Mouse (Mus musculus): ENCODE measurements around the gene Zfp428. TPM values are rescaled to one million over a fixed set of nuclear protein-coding genes. Genes with fewer than 3 reads are reported as not detected.
"Not testable (repeated sequence)": the region's sequence is repeated elsewhere in the genome, so short reads cannot be mapped to it uniquely, and the experiment has no call there.

The Zfp428 gene
- polyA plus RNA-seq, 1 experiment from 2014 or later, result 32.0 TPM

- ATAC-seq, result no peak
- Histone ChIP-seq H3K4me2 (replicated peaks) (peak overlapping the region; percentile 84), H3K27ac (peak overlapping the region; percentile 99; the same call in 1 of the 2 replicates), H3K4me1 (replicated peaks) (peaks cover 17% of the 10 kb centered on the region), H3K4me3 (replicated peaks) (peak overlapping the region; percentile 80), H3K9me3 (no peaks in the 10 kb centered on the region), H3K36me3 (no peaks in the 10 kb centered on the region), H3K27me3 (replicated peaks) (peaks cover 5% of the 10 kb centered on the region; the same call in 1 of the 2 replicates), H3K9ac (peak overlapping the region; percentile 99; the same call in 1 of the 2 replicates)
- WGBS, result 15% methylated on average over 3 of the region's 3 CpGs
Observed at GRCm38 (mm10) chr7:24506065-24506459, 744 bp upstream of the Zfp428 start.

- H3K4me3 ChIP-seq (replicated peaks), result peak overlapping the region; percentile 80
- peak overlapping the region; percentile 99 for H3K9ac ChIP-seq
- H3K4me1 ChIP-seq (replicated peaks), result peaks cover 17% of the 10 kb centered on the region
- peak overlapping the region; percentile 99 for H3K27ac ChIP-seq
- H3K9me3 ChIP-seq, result no peaks in the 10 kb centered on the region
- H3K27me3 ChIP-seq (replicated peaks), result peaks cover 2% of the 10 kb centered on the region; the same call in 1 of the 2 replicates
- H3K36me3 ChIP-seq, result no peaks in the 10 kb centered on the region
- 0 out of 2 replicates have a peak, but pooled peaks have one; percentile 7 for ATAC-seq
- peak overlapping the region; percentile 84 for H3K4me2 ChIP-seq (replicated peaks)
- 1% methylated on average over 12 of the region's 12 CpGs for WGBS
Observed at GRCm38 (mm10) chr7:24506476-24506837, 349 bp upstream of the Zfp428 start.

GRCm38 (mm10) chr7:24507726-24508114, 914 bp downstream of the Zfp428 start:
- Histone ChIP-seq H3K36me3 (no peaks in the 10 kb centered on the region), H3K4me1 (replicated peaks) (peaks cover 17% of the 10 kb centered on the region), H3K4me3 (replicated peaks) (peak overlapping the region; percentile 80), H3K27ac (peak overlapping the region; percentile 99), H3K9ac (peak overlapping the region; percentile 99), H3K27me3 (replicated peaks) (no peaks in the 10 kb centered on the region), H3K9me3 (no peaks in the 10 kb centered on the region), H3K4me2 (replicated peaks) (peak overlapping the region; percentile 84)
- ATAC-seq, result peak; percentile 36
- WGBS, result 1% methylated on average over 20 of the region's 20 CpGs

- Histone ChIP-seq H3K4me3 (replicated peaks) (no peak within 1 kb of the TSS), H3K36me3 (no peaks in the 10 kb centered on the region; the same call in 1 of the 2 replicates), H3K4me2 (replicated peaks) (no peak within 1 kb of the TSS), H3K9ac (no peak within 1 kb of the TSS), H3K4me1 (replicated peaks) (peaks cover 10% of the 10 kb centered on the region; the same call in 1 of the 2 replicates), H3K9me3 (no peaks in the 10 kb centered on the region), H3K27ac (no peak within 1 kb of the TSS), H3K27me3 (replicated peaks) (no peaks in the 10 kb centered on the region)
- WGBS, result 84% methylated on average over 7 of the region's 7 CpGs
- no peak for ATAC-seq
Observed at GRCm38 (mm10) chr7:24512355-24512754, 5.5 kb downstream of the Zfp428 start, which contains the start of gene AC161166.1. Gene AC161166.1 (minus strand): TSS chr7:24512455.

- 71% methylated on average over 8 of the region's 8 CpGs for WGBS
- H3K36me3 ChIP-seq, result not testable (repeated sequence)
Observed at GRCm38 (mm10) chr7:24516319-24516718, 9.5 kb downstream of the Zfp428 start.

GRCm38 (mm10) chr7:24517077-24517476, 10.3 kb downstream of the Zfp428 start:
- no peaks in the 10 kb centered on the region for H3K9me3 ChIP-seq
- H3K4me2 ChIP-seq (replicated peaks), result no peak overlapping the region
- no peak overlapping the region for H3K27ac ChIP-seq
- H3K27me3 ChIP-seq (replicated peaks), result no peaks in the 10 kb centered on the region
- WGBS, result 64% methylated on average over 5 of the region's 5 CpGs
- no peak overlapping the region for H3K9ac ChIP-seq
- H3K4me3 ChIP-seq (replicated peaks), result no peak overlapping the region
- no peaks in the 10 kb centered on the region for H3K4me1 ChIP-seq (replicated peaks)
- no peaks in the 10 kb centered on the region; the same call in 1 of the 2 replicates for H3K36me3 ChIP-seq
- no peak for ATAC-seq

More at GRCm38 (mm10) chr7:24516319-24516718, 9.5 kb downstream of the Zfp428 start:
- not testable (repeated sequence) for H3K27me3 ChIP-seq (replicated peaks); H3K4me2 ChIP-seq (replicated peaks); H3K9ac ChIP-seq; H3K4me1 ChIP-seq (replicated peaks); ATAC-seq; H3K4me3 ChIP-seq (replicated peaks); H3K9me3 ChIP-seq; H3K27ac ChIP-seq

- ATAC-seq, result no peak
- no peak overlapping the region for H3K4me2 ChIP-seq (replicated peaks)
- no peak overlapping the region for H3K4me3 ChIP-seq (replicated peaks)
- H3K36me3 ChIP-seq, result no peaks in the 10 kb centered on the region; the same call in 1 of the 2 replicates
- WGBS, result 67% methylated on average over 6 of the region's 6 CpGs
- H3K27me3 ChIP-seq (replicated peaks), result no peaks in the 10 kb centered on the region
- H3K27ac ChIP-seq, result no peak overlapping the region
- H3K9me3 ChIP-seq, result no peaks in the 10 kb centered on the region
- H3K4me1 ChIP-seq (replicated peaks), result no peaks in the 10 kb centered on the region
- no peak overlapping the region for H3K9ac ChIP-seq
Observed at GRCm38 (mm10) chr7:24517654-24518053, 10.8 kb downstream of the Zfp428 start.

GRCm38 (mm10) chr7:24519130-24519529, 12.3 kb downstream of the Zfp428 start:
- ATAC-seq, result no peak
- no peak overlapping the region for H3K9ac ChIP-seq
- 50% methylated on average over 3 of the region's 3 CpGs for WGBS
- no peaks in the 10 kb centered on the region; the same call in 1 of the 2 replicates for H3K36me3 ChIP-seq
- H3K4me3 ChIP-seq (replicated peaks), result no peak overlapping the region
- no peaks in the 10 kb centered on the region for H3K9me3 ChIP-seq
- H3K27me3 ChIP-seq (replicated peaks), result no peaks in the 10 kb centered on the region
- H3K4me1 ChIP-seq (replicated peaks), result no peaks in the 10 kb centered on the region
- H3K4me2 ChIP-seq (replicated peaks), result no peak overlapping the region
- no peak overlapping the region for H3K27ac ChIP-seq

- H3K4me2 ChIP-seq (replicated peaks); H3K36me3 ChIP-seq; H3K9me3 ChIP-seq; H3K4me1 ChIP-seq (replicated peaks); H3K9ac ChIP-seq; H3K27me3 ChIP-seq (replicated peaks); ATAC-seq; H3K27ac ChIP-seq; H3K4me3 ChIP-seq (replicated peaks): not testable (repeated sequence)
- WGBS, result 84% methylated on average over 10 of the region's 10 CpGs
Observed at GRCm38 (mm10) chr7:24520054-24520453, 13.2 kb downstream of the Zfp428 start.

- no peak for ATAC-seq
- no peaks in the 10 kb centered on the region for H3K4me1 ChIP-seq (replicated peaks)
- H3K9ac ChIP-seq, result no peak overlapping the region
- H3K27ac ChIP-seq, result no peak overlapping the region
- no peak overlapping the region for H3K4me3 ChIP-seq (replicated peaks)
- no peak overlapping the region for H3K4me2 ChIP-seq (replicated peaks)
- no peaks in the 10 kb centered on the region for H3K27me3 ChIP-seq (replicated peaks)
- WGBS, result 54% methylated on average over 5 of the region's 5 CpGs
- no peaks in the 10 kb centered on the region for H3K9me3 ChIP-seq
- H3K36me3 ChIP-seq, result no peaks in the 10 kb centered on the region
Observed at GRCm38 (mm10) chr7:24522805-24523204, 16.0 kb downstream of the Zfp428 start.

GRCm38 (mm10) chr7:24523723-24524122, 16.9 kb downstream of the Zfp428 start:
- WGBS, result 87% methylated on average over 6 of the region's 6 CpGs
- Histone ChIP-seq H3K9ac (no peak overlapping the region), H3K36me3 (no peaks in the 10 kb centered on the region), H3K27ac (no peak overlapping the region), H3K4me2 (replicated peaks) (no peak overlapping the region), H3K27me3 (replicated peaks) (no peaks in the 10 kb centered on the region), H3K9me3 (no peaks in the 10 kb centered on the region), H3K4me1 (replicated peaks) (no peaks in the 10 kb centered on the region), H3K4me3 (replicated peaks) (no peak overlapping the region)
- ATAC-seq, result no peak

GRCm38 (mm10) chr7:24524978-24525377, 18.2 kb downstream of the Zfp428 start:
- WGBS, result 79% methylated on average over 6 of the region's 6 CpGs

GRCm38 (mm10) chr7:24525686-24526420, 19.0 kb downstream of the Zfp428 start:
- WGBS, result 87% methylated on average over 12 of the region's 12 CpGs
- Histone ChIP-seq H3K9me3 (no peaks in the 10 kb centered on the region), H3K27me3 (replicated peaks) (no peaks in the 10 kb centered on the region), H3K36me3 (no peaks in the 10 kb centered on the region), H3K4me2 (replicated peaks) (no peak overlapping the region), H3K27ac (no peak overlapping the region), H3K9ac (no peak overlapping the region), H3K4me1 (replicated peaks) (peaks cover 4% of the 10 kb centered on the region; the same call in 1 of the 2 replicates), H3K4me3 (replicated peaks) (no peak overlapping the region)
- no peak for ATAC-seq

More at GRCm38 (mm10) chr7:24524978-24525377, 18.2 kb downstream of the Zfp428 start:
- no peak overlapping the region for H3K4me2 ChIP-seq (replicated peaks)
- H3K4me1 ChIP-seq (replicated peaks), result peaks cover 4% of the 10 kb centered on the region; the same call in 1 of the 2 replicates
- no peaks in the 10 kb centered on the region for H3K36me3 ChIP-seq
- no peaks in the 10 kb centered on the region for H3K9me3 ChIP-seq
- no peak overlapping the region for H3K27ac ChIP-seq
- H3K9ac ChIP-seq, result no peak overlapping the region
- H3K4me3 ChIP-seq (replicated peaks), result no peak overlapping the region
- ATAC-seq, result no peak
- H3K27me3 ChIP-seq (replicated peaks), result no peaks in the 10 kb centered on the region

All from intestine, embryonic 15.5 days (tissue).